Mouse (Mus musculus) megakaryocyte-erythroid progenitor cell, adult 5-6 weeks (primary cell): ENCODE results near the gene Ncor1. TPM values are rescaled to one million over a fixed set of nuclear protein-coding genes. Genes with fewer than 3 reads are reported as not detected.
"Not testable (repeated sequence)": the region's sequence is repeated elsewhere in the genome, so short reads cannot be mapped to it uniquely, and the experiment has no call there.

ENCODE experiments used
- ATAC-seq: replicated peaks from 2 replicates; pipeline ENCODE4 v1.8.0; 2016; ENCODE audit warnings: mild to moderate bottlenecking, inconsistent platforms; ENCODE audit not compliant: severe bottlenecking, poor library complexity, low FRiP score, low TSS enrichment
- total RNA-seq, 2 experiments: library from RNA; stranded (forward) in 1 of 2; stranded (reverse) in 1 of 2; fragments of 200-1000, 215-1000 nt in 1 of 2; fragments of >200 nt in 1 of 2; fragmentation: Nextera tagmentation in 1 of 2; gene quantifications; 2 replicates each; pipeline ENCODE4 v1.2.3; 2014 to 2017

Ncor1 gene
- total RNA-seq, 2 experiments from 2014 or later: 261 to 282 TPM

DNA sequence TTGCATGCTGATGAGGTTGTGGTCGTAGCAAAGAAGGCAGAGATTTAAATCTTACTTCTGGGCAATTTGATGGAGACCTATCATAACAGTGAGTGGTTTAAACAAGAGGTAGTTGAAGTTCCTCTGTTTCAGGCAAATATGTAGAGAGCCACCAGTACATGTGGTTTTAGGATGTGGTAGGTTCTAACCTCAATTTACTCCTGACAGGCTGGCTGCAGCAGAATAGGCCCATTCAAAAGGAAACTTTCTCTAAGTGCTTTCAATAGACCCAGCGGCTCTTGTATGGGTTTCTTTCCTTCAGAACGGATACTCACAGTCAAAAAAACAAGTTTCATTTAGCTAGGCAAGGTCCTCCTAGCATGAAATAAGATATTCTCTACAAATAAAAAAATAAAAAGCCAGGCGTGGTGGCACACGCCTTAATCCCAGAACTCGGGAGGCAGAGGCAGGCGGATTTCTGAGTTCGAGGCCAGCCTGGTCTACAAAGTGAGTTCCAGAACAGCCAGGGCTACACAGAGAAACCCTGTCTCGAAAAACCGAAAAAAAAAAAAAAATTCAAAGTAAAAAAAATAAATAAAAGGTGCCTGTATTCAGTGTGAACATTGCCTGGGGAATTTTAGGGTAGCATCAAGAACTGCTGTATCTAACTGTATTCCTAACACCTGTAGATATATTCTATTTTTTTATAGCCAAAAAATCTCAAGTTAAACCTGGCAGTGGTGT, 70.6 kb downstream of the Ncor1 start:
- no peak for ATAC-seq

DNA sequence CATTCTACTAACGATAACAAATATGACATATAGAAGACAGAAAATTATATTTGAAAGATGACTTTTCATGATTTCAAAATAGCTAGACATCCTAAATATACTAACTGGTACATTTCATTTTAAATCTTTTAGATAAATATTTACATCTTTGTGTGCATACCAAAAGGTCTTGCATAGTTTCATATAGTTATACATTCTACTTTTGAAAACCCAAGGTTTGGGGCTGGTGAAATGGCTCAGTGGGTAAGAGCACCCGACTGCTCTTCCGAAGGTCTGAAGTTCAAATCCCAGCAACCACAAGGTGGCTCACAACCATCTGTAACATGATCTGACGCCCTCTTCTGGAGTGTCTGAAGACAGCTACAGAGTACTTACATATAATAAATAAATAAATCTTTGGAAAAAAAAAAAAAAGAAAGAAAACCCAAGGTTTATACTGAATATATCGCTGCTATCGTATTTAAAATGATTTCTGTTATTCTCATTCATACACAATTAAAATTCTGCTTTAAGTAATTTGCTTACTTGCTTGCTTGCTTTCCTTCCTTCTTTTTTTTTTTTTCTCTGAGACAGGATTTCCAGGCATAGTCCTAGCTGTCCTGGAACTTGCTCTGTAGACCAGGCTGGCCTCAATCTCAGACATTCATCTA, 81.0 kb downstream of the Ncor1 start:
- ATAC-seq: not testable (repeated sequence)

GRCm38 (mm10) chr11:62371776-62372175, 86.6 kb downstream of the Ncor1 start:
- no peak for ATAC-seq

- no peak for ATAC-seq
Measured at GRCm38 (mm10) chr11:62369924-62370323, 88.4 kb downstream of the Ncor1 start.

- ATAC-seq: no peak
Measured at GRCm38 (mm10) chr11:62366879-62367278, 91.5 kb downstream of the Ncor1 start.

DNA sequence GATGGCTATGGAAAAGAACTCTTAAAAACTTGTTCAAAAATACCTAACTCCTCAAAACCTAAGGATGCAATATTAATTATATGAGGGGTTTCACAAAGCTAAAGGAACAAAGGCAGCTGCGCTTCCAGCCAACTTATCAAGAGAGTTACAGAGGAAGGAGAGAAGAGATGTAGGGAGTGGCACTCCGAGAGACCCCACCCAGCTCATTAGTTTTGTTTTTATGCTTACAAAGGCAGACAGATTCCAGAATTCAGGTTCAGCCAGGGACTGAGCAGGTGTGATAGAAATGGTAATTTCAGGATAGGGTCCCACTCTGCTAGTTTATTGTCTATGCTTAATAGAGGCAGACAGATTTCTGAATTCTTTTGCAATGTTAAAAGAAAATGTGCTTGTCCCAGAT, 103.1 kb downstream of the Ncor1 start:
- no peak for ATAC-seq

GRCm38 (mm10) chr11:62351948-62352347, 106.4 kb downstream of the Ncor1 start:
- no peak for ATAC-seq

DNA sequence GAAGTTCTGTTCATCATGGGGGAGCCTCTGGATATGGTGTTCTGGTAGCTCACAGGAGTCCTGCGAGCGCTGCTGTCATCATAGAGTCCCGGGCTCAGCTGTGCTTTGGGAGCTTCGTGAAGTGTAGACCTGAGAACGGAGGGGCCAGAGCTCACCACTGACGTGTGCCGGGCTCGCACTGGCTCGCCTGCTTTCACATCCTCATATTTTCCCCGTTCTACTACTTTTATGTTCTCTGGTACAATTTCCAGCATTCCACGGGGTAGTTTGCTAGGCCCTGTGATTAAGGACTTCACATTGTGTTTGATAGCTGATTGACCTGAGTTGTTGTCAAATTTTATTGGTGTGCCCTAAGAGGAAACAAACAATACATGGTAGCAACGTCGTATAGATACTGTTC, 115.3 kb downstream of the Ncor1 start:
- no peak for ATAC-seq

GRCm38 (mm10) chr11:62332228-62332627, 126.1 kb downstream of the Ncor1 start:
- ATAC-seq: 0 out of 2 replicates have a peak, but pooled peaks have one; percentile 30

GRCm38 (mm10) chr11:62331141-62331540, 127.2 kb downstream of the Ncor1 start:
- ATAC-seq: no peak

DNA sequence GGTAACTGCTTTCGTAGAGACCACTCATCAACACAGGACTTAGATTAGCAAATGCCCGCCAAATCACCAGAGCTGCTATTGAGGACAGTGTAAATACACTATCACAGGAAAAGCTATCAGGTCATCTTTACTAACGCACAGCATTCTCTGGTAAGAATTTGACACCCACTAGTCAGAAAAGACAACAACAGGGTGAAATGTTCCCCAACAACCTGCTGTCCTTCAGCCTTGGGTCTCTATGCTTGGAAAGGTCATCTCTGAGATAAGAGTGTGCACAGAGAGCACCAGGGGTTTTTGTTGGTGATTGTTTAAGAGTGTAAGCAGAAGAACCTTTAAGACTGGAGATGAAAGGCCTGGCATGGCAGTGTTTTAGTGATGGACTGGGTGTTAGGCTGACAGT, 134.7 kb downstream of the Ncor1 start:
- ATAC-seq: no peak

- ATAC-seq: no peak
Measured at GRCm38 (mm10) chr11:62320097-62320496, 138.2 kb downstream of the Ncor1 start.

GRCm38 (mm10) chr11:62317746-62318145, 140.6 kb downstream of the Ncor1 start:
- ATAC-seq: no peak

DNA sequence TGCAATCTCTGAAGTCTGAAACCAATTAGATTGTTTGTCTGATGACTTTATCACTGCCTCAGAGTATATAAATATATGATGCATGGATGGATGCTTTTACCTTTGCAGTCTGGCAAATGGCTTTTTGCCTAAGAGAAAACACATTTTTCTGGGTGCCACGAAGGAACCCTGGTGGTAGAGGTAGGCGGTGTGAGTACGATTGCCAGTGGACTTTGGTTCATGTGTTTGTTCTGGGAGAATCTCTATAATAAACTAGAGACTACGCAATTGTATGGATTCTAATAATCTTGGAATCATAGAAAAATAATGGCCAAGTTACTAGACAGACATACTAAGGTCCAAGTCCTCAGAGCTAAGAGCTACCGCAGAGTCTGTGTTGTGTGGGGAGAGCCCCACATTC, 143.4 kb downstream of the Ncor1 start:
- ATAC-seq: no peak

DNA sequence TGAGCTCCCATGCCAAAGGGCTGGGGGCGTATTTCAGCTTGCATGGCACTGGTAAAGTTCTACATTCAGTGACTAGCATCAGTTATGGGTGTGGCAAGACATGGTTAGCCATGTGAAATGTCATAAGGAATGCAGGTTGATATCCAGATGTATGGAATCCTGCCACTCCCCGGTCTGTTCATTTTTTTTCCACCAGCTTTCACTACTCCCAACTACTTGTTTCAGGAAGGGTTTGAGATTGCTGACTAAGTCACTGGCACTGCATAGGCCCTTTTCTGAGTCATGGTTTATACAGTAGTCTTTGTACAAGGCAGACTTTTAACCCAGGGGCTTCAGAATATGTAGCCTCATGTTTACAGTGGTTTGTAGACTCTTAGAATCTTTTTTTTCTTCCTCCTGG, 149.0 kb downstream of the Ncor1 start:
- ATAC-seq: no peak

DNA sequence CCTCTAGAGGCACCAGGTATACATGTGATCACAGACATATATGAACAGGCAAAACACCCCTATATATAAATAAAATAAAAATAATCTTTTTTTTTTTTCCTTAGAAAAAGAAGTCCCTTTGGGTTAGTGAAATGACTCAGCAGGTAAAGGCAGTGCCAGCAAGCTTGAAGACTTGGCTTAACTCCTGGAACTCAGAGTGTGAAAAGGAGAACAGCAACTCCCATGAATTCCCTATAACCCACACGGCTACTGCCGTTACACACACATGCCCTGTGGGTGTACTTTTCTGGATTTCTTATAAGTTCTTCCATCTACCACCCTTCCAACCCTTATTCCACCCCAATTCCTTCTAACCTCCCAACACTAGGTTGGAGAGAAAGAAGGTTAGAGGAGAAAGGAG, 152.5 kb downstream of the Ncor1 start:
- no peak for ATAC-seq

GRCm38 (mm10) chr11:62298883-62299282, 159.5 kb downstream of the Ncor1 start:
- ATAC-seq: no peak

DNA sequence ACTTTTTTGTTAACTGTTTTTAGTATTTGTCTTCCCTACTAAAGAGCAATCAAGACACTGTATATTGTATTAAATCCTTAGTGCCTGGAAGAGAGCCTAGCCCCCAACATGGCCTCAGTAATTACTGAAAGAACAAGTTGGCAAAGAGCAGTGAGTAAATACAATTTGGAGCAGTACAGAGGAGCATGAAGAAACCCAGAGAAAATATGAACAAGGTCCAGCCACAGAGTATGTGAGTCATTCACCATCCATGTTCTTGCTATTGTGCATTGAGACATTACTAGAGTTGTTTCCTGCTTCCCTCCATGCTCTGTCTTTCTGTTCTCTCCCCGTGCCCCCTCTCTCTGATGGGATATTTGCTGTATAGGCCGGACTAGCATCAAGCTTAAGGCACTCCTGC, 164.2 kb downstream of the Ncor1 start:
- ATAC-seq: no peak

DNA sequence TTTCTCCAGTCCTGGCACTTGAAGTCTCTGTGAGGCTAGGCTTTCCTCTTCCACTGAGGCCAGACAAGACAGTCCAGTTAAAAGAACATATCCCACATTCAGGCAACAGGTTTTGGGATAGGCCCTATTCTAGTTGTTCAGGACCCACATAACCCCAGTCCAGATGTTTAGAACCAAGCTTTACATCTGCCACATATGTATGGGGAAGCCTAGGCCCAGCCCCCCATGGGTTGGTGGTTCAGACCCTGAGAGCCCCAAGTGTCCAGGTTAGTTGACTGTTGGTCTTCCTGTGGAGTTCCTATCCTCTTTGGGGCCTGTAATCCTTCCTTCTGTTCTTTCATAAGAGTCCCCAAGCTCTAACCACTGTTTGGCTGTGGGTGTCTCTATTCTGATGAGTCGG, 170.6 kb downstream of the Ncor1 start:
- ATAC-seq: no peak

- no peak for ATAC-seq
Measured at GRCm38 (mm10) chr11:62285020-62285419, 173.3 kb downstream of the Ncor1 start.

- ATAC-seq: not testable (repeated sequence)
Measured at GRCm38 (mm10) chr11:62284020-62284419, 174.3 kb downstream of the Ncor1 start.
